Mouse (Mus musculus) brain, embryonic 14.5 days (tissue): Measurements from ENCODE around the gene Hivep1. TPM values are rescaled to one million over a fixed set of nuclear protein-coding genes. Genes with fewer than 3 reads are reported as not detected.

Experiments
- DNase-seq: peaks from one replicate; pipeline ENCODE4 v3.0.0-alpha.2; 2011; ENCODE audit warnings: low read depth
- CTCF ChIP-seq: fragments of 200-500 bp; IDR thresholded peaks from 2 replicates; pipeline ENCODE4 v1.5.1; 2012; ENCODE audit warnings: inconsistent platforms, mild to moderate bottlenecking, moderate library complexity, borderline replicate concordance; ENCODE audit not compliant: insufficient read depth, insufficient read length; ENCODE audit errors: extremely low read depth
- POLR2A ChIP-seq: fragments of 200-500 bp; IDR thresholded peaks from 2 replicates; pipeline ENCODE4 v1.6.1; 2012; ENCODE audit warnings: mild to moderate bottlenecking, inconsistent platforms, borderline replicate concordance; ENCODE audit not compliant: poor library complexity, insufficient read depth, insufficient read length, severe bottlenecking; ENCODE audit errors: extremely low read depth
- polyA plus RNA-seq: library from polyadenylated mRNA; depleted of rRNA; stranded (reverse); fragments of >200 nt; gene quantifications from 2 replicates; pipeline ENCODE4 v1.2.3, GENCODE M21; 2012

The Hivep1 gene
- polyA plus RNA-seq, 1 experiment = 43.0 TPM

DNA sequence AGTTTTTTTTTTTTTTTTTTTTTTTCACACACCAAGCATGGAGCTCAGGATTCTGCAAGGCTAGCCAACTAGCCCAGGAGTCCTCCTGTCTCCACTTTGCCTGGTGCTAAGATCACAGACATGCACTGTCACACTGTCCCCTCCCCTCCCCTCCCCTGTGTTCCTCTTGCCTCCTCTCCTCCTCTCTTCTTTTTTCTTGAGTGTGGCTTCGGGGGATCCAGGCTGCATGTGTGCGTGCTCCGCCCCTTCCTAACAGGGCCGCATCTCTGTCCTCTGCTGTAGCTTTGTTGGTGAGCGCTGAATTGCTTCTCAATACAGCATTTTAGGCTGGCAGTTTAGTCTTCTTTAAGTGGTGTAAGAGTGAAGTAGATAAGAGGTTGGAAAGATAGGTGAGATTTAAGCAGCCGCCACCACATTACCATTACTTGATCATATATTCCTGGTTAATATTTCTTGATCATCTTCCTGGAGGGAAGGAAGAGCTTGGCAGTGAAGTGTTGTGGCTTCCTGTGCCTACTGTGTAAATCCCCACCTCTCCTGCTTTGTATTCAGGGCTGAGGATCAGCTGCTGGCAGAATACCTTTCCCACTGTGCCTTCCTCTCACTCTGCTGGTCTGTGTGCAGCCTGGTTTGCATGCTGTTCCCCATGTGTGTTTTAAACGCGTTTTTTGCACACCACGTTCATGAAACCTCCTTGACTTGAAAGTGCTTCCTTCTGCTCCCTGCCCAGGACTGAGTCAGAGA lies 97.7 kb downstream of the Hivep1 start:
- TF ChIP-seq POLR2A = no peak
- no peak for TF ChIP-seq CTCF
- DNase-seq = peak; percentile 75

GRCm38 (mm10) chr13:42150072-42150450 lies 98.2 kb downstream of the Hivep1 start:
- TF ChIP-seq POLR2A = no peak
- TF ChIP-seq CTCF = no peak

GRCm38 (mm10) chr13:42150462-42151127 lies 98.8 kb downstream of the Hivep1 start:
- DNase-seq = no peak
- TF ChIP-seq CTCF (no peak), POLR2A (no peak)

More at GRCm38 (mm10) chr13:42150072-42150450, 98.2 kb downstream of the Hivep1 start:
- no peak for DNase-seq

DNA sequence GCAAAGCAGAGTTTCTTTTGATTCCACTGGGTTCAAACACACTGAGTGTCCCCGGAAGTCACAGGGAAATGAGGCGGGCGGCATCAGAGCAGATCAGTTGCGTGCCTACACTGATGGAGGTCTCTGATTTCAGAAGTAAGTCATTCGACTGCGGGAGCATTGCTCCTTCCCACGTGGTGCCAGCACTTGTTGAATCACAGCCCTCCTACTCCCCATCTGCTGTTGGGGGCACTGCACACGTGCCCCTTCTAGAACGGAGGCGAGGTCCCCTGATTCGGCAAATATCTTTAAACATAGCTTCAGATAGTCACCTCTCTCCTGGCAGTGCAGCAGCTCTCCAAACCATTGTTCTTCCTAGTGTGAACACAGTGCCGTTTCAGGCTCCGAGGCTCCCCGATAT lies 106.4 kb downstream of the Hivep1 start:
- no peak for DNase-seq
- no peak for TF ChIP-seq POLR2A

DNA sequence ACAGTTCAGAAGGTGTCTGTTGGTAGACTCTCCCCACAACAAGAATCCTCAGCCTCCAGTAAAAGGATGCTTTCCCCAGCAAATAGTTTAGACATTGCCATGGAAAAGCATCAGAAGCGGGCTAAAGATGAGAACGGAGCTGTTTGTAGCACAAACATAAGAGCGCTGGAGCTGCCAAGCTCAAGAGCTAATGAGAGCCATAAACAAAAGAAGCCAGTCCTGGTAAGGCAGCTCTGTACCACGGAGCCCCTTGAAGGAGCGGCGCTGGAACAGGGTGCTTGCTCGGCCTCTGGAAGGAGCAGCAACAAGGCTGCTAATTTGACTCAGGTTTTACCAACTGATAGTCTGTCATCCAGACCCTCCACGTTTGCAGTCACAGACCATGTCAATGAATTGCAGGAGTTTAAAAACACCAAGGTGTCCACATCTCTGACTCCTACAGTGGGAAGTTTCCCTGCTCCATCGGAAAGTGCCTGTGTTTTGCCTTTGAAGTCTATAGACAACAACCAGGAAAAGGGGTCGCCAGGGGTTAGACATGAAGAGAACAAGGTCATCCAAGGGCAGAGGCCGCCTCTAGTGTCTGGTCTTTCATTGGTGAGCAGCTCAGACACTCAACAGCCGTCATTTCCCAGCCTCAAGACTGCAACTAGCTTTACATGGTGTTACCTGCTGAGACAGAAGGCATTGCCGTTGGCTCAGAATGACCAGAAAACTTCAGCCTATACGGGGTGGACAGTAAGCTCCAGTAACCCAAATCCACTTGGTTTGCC lies 107.8 kb downstream of the Hivep1 start:
- peak; percentile 75 for DNase-seq
- no peak for TF ChIP-seq POLR2A
- TF ChIP-seq CTCF = no peak

DNA sequence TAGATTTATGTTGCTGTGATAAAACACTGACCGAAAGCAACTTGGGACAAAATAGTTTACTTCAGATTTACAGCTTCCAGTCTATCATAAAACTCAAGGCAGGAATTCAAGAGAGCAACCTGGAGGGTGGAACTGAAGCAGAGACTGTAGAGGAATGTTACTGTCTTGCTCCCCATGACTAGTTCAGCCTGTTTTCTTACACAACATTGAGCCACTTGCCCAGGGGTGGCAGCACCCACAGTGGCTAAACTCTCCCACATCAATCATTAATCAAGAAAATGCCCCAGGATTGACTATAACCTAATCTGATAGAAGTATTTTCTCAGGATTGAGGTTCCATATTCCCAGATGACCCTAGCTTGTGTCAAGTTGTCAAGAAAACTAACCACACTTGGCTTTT lies 119.0 kb downstream of the Hivep1 start:
- DNase-seq = no peak
- TF ChIP-seq CTCF (no peak), POLR2A (no peak)

GRCm38 (mm10) chr13:42174827-42175420 lies 123.1 kb downstream of the Hivep1 start:
- peak; percentile 77 for DNase-seq
- peak; percentile 70 for TF ChIP-seq CTCF
- no peak for TF ChIP-seq POLR2A

DNA sequence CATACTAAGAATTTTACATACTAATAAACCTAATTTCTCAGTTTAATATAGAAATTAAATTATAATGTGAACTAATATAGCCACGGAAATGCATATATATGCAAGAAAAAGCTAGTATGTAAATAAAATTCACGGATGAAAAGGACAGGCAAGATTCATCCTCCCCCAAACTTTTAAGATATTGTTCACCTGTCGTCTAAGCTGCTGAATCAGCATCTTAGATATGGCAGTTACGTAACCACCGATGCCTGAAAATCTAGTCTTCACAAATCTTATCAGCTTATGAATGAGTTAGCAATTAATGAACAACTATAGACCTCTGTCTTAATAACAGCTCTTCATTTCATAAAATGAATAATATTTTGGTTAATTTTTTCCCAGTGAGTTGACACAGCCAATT lies 130.8 kb downstream of the Hivep1 start:
- TF ChIP-seq POLR2A = no peak
- no peak for TF ChIP-seq CTCF

DNA sequence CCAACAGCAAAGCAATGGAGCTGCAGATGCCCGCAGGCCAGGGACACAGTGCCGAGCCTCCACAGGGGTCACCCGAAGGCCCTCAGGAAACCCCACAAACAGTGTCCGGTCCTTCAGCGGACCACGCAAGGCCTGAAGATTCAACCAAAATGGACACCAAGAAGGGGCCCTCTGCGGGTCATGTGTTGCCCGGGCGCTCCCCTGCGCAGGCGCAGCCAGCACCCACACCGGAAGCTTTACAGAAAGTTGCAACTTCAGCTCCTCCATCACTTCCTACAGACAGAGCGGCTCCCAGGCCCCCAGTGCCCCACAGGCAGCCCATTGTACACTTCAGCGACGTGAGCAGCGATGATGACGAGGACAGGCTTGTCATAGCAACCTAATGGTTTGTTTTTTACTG lies 132.3 kb downstream of the Hivep1 start:
- no peak for DNase-seq
- TF ChIP-seq CTCF (no peak), POLR2A (no peak)

More for the DNA sequence above, 130.8 kb downstream of the Hivep1 start:
- DNase-seq = no peak

DNA sequence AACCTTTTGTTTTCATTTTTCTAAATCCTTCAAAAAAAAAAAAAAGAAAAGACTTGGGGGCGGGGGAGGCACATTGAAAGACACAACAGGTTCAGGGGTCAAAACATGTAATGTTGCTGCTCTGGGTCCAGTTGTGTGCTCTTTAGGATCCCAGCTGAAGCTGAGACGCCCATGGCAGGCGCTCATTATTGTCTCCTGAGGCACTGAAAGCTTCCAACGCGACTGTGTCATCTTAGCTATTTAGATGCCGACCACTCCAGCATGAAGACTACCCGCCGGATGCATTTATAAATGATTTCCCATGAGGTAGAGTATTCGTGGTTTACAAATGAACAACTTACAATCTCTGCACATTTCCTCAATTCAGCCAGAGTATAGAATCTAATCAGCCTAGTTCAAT lies 141.2 kb downstream of the Hivep1 start:
- no peak for TF ChIP-seq POLR2A
- no peak for TF ChIP-seq CTCF
- DNase-seq = peak; percentile 54

- no peak for DNase-seq
- no peak for TF ChIP-seq CTCF
- TF ChIP-seq POLR2A = no peak
Measured at GRCm38 (mm10) chr13:42195671-42196070, 143.8 kb downstream of the Hivep1 start.
